Mouse (Mus musculus) liver, embryonic 13.5 days (tissue): ENCODE results near the gene Emp1. TPM values are rescaled to one million over a fixed set of nuclear protein-coding genes. Genes with fewer than 3 reads are reported as not detected.

ENCODE experiments used
- ATAC-seq: fragments of 200-750 bp; cut with Nextera tagmentation; 2 replicates; pipeline ENCODE4 v1.8.0; 2017; ENCODE audit warnings: low read depth, mild to moderate bottlenecking, moderate number of reproducible peaks, moderate library complexity
- DNase-seq: peaks from one replicate; pipeline ENCODE4 v3.0.0; 2022
- H3K27ac ChIP-seq: fragments of 300-500 bp; sonication (generic); 2 replicates; pipeline ENCODE4 v1.5.1; 2015; ENCODE audit warnings: moderate library complexity, mild to moderate bottlenecking, inconsistent platforms
- H3K27me3 ChIP-seq: fragments of 300-500 bp; sonication (generic); 2 replicates; pipeline ENCODE4 v1.6.1; 2015; ENCODE audit warnings: mild to moderate bottlenecking, inconsistent platforms
- H3K36me3 ChIP-seq: fragments of 300-500 bp; sonication (generic); 2 replicates; pipeline ENCODE4 v1.6.1; 2015; ENCODE audit warnings: mild to moderate bottlenecking, inconsistent platforms
- H3K4me1 ChIP-seq: fragments of 300-500 bp; sonication (generic); replicated peaks from 2 replicates; pipeline ENCODE4 v1.6.1; 2015; ENCODE audit warnings: inconsistent platforms
- H3K4me2 ChIP-seq: fragments of 300-500 bp; sonication (generic); 2 replicates; pipeline ENCODE4 v1.6.1; 2015; ENCODE audit warnings: inconsistent platforms, mild to moderate bottlenecking, moderate library complexity
- H3K4me3 ChIP-seq: fragments of 300-500 bp; sonication (generic); replicated peaks from 2 replicates; pipeline ENCODE4 v1.5.1; 2015; ENCODE audit warnings: mild to moderate bottlenecking, inconsistent platforms
- H3K9ac ChIP-seq: fragments of 300-500 bp; sonication (generic); 2 replicates; pipeline ENCODE4 v1.6.1; 2015; ENCODE audit warnings: mild to moderate bottlenecking, inconsistent platforms
- H3K9me3 ChIP-seq: fragments of 300-500 bp; sonication (generic); replicated peaks from 2 replicates; pipeline ENCODE4 v1.6.1; 2016; ENCODE audit warnings: inconsistent platforms
- WGBS: fragments of 180-500 bp; shearing (Covaris S2); methylation state at CpG from one replicate; pipeline ENCODE4 v1.1.7; 2015; ENCODE audit not compliant: insufficient replicate concordance; 5-methylcytosine and 5-hydroxymethylcytosine counted together
- polyA plus RNA-seq: library from polyadenylated mRNA; unstranded; fragments of >200 nt; fragmentation: Nextera tagmentation; extraction: Ambion mirVana; gene quantifications from 2 replicates; pipeline ENCODE4 v1.2.1, GENCODE M21; 2015

Emp1 gene
- polyA plus RNA-seq, 1 experiment from 2014 or later, result 1.7 TPM

- Histone ChIP-seq H3K27ac (no peak overlapping the region), H3K9ac (no peak overlapping the region), H3K9me3 (no peaks in the 10 kb centered on the region), H3K4me3 (no peak overlapping the region), H3K4me2 (no peak overlapping the region), H3K4me1 (peaks cover 11% of the 10 kb centered on the region; the same call in 1 of the 2 replicates), H3K36me3 (no peaks in the 10 kb centered on the region), H3K27me3 (no peaks in the 10 kb centered on the region)
- peak; percentile 35; the same call in 1 of the 2 replicates for ATAC-seq
- 62% methylated on average over 6 of the region's 6 CpGs for WGBS
- DNase-seq, result no peak
Measured at GRCm38 (mm10) chr6:135364891-135365301, 2.6 kb downstream of the Emp1 start.

GRCm38 (mm10) chr6:135365614-135366013 is 3.3 kb downstream of the Emp1 start:
- no peak for ATAC-seq
- no peak overlapping the region for H3K4me3 ChIP-seq
- no peaks in the 10 kb centered on the region for H3K27me3 ChIP-seq
- no peak overlapping the region for H3K4me2 ChIP-seq
- H3K9ac ChIP-seq, result no peak overlapping the region
- no peaks in the 10 kb centered on the region for H3K36me3 ChIP-seq
- no peaks in the 10 kb centered on the region for H3K9me3 ChIP-seq
- no peak overlapping the region for H3K27ac ChIP-seq
- peaks cover 11% of the 10 kb centered on the region; the same call in 1 of the 2 replicates for H3K4me1 ChIP-seq
- no peak for DNase-seq
- 46% methylated on average over 4 of the region's 4 CpGs for WGBS

- no peaks in the 10 kb centered on the region for H3K36me3 ChIP-seq
- no peak overlapping the region for H3K4me2 ChIP-seq
- ATAC-seq (no peak), DNase-seq (no peak)
- H3K27me3 ChIP-seq, result no peaks in the 10 kb centered on the region
- no peak overlapping the region for H3K9ac ChIP-seq
- H3K27ac ChIP-seq, result no peak overlapping the region
- H3K4me3 ChIP-seq, result no peak overlapping the region
- WGBS, result 55% methylated on average over 6 of the region's 6 CpGs
- peaks cover 7% of the 10 kb centered on the region; the same call in 1 of the 2 replicates for H3K4me1 ChIP-seq
- no peaks in the 10 kb centered on the region for H3K9me3 ChIP-seq
Measured at GRCm38 (mm10) chr6:135368230-135368629, 5.9 kb downstream of the Emp1 start.

- Histone ChIP-seq H3K27ac (no peak overlapping the region; the same call in 1 of the 2 replicates), H3K4me1 (peaks cover under 1% of the 10 kb centered on the region; the same call in 1 of the 2 replicates), H3K9ac (no peak overlapping the region), H3K36me3 (no peaks in the 10 kb centered on the region), H3K4me3 (no peak overlapping the region), H3K27me3 (no peaks in the 10 kb centered on the region), H3K4me2 (no peak overlapping the region), H3K9me3 (no peaks in the 10 kb centered on the region)
- no peak for ATAC-seq
- DNase-seq, result no peak
- 45% methylated on average over 5 of the region's 5 CpGs for WGBS
Measured at GRCm38 (mm10) chr6:135369551-135369968, 7.2 kb downstream of the Emp1 start.

- H3K4me1 ChIP-seq, result no peaks in the 10 kb centered on the region
- peaks cover 2% of the 10 kb centered on the region; the same call in 1 of the 2 replicates for H3K27me3 ChIP-seq
- no peak for ATAC-seq
- no peak for DNase-seq
- H3K27ac ChIP-seq, result no peak overlapping the region
- H3K4me3 ChIP-seq, result no peak overlapping the region
- H3K9me3 ChIP-seq, result no peaks in the 10 kb centered on the region
- no peak overlapping the region for H3K4me2 ChIP-seq
- WGBS, result 68% methylated on average over 6 of the region's 6 CpGs
- no peak overlapping the region for H3K9ac ChIP-seq
- H3K36me3 ChIP-seq, result no peaks in the 10 kb centered on the region
Measured at GRCm38 (mm10) chr6:135370954-135371353, 8.6 kb downstream of the Emp1 start.

- H3K4me1 ChIP-seq, result no peaks in the 10 kb centered on the region; the same call in 1 of the 2 replicates
- DNase-seq (no peak), ATAC-seq (no peak)
- no peak overlapping the region for H3K4me2 ChIP-seq
- H3K27ac ChIP-seq, result no peak overlapping the region
- H3K9ac ChIP-seq, result no peak overlapping the region
- H3K27me3 ChIP-seq, result peaks cover 7% of the 10 kb centered on the region; the same call in 1 of the 2 replicates
- H3K4me3 ChIP-seq, result no peak overlapping the region
- no peaks in the 10 kb centered on the region for H3K36me3 ChIP-seq
- 69% methylated on average over 8 of the region's 8 CpGs for WGBS
- H3K9me3 ChIP-seq, result no peaks in the 10 kb centered on the region
Measured at GRCm38 (mm10) chr6:135373357-135373756, 11.0 kb downstream of the Emp1 start.

- H3K9ac ChIP-seq, result no peak overlapping the region
- no peaks in the 10 kb centered on the region; the same call in 1 of the 2 replicates for H3K4me1 ChIP-seq
- peaks cover 7% of the 10 kb centered on the region; the same call in 1 of the 2 replicates for H3K27me3 ChIP-seq
- no peak overlapping the region for H3K4me2 ChIP-seq
- no peak overlapping the region for H3K4me3 ChIP-seq
- no peaks in the 10 kb centered on the region for H3K36me3 ChIP-seq
- no peak overlapping the region for H3K27ac ChIP-seq
- ATAC-seq (no peak), DNase-seq (no peak)
- H3K9me3 ChIP-seq, result no peaks in the 10 kb centered on the region
- 63% methylated on average over 5 of the region's 5 CpGs for WGBS
Measured at GRCm38 (mm10) chr6:135375818-135376217, 13.5 kb downstream of the Emp1 start.

- no peak overlapping the region for H3K4me3 ChIP-seq
- no peak overlapping the region for H3K27ac ChIP-seq
- no peaks in the 10 kb centered on the region; the same call in 1 of the 2 replicates for H3K4me1 ChIP-seq
- no peaks in the 10 kb centered on the region for H3K9me3 ChIP-seq
- 71% methylated on average over 7 of the region's 7 CpGs for WGBS
- H3K27me3 ChIP-seq, result peaks cover 7% of the 10 kb centered on the region; the same call in 1 of the 2 replicates
- no peaks in the 10 kb centered on the region for H3K36me3 ChIP-seq
- H3K4me2 ChIP-seq, result no peak overlapping the region
- H3K9ac ChIP-seq, result no peak overlapping the region
- ATAC-seq, result no peak
- no peak for DNase-seq
Measured at GRCm38 (mm10) chr6:135376248-135376647, 13.9 kb downstream of the Emp1 start.

- H3K9me3 ChIP-seq, result no peaks in the 10 kb centered on the region
- H3K27ac ChIP-seq, result no peak overlapping the region
- H3K4me1 ChIP-seq, result no peaks in the 10 kb centered on the region; the same call in 1 of the 2 replicates
- no peaks in the 10 kb centered on the region for H3K36me3 ChIP-seq
- no peak for ATAC-seq
- no peak overlapping the region for H3K4me3 ChIP-seq
- WGBS, result 18% methylated on average over 16 of the region's 16 CpGs
- DNase-seq, result no peak
- no peak overlapping the region for H3K9ac ChIP-seq
- H3K27me3 ChIP-seq, result peaks cover 7% of the 10 kb centered on the region; the same call in 1 of the 2 replicates
- H3K4me2 ChIP-seq, result peak overlapping the region; percentile 41
Measured at GRCm38 (mm10) chr6:135377583-135378319, 15.4 kb downstream of the Emp1 start.

GRCm38 (mm10) chr6:135383919-135384318 is 21.6 kb downstream of the Emp1 start:
- Histone ChIP-seq H3K4me3 (no peak overlapping the region), H3K27me3 (no peaks in the 10 kb centered on the region), H3K9me3 (no peaks in the 10 kb centered on the region), H3K4me1 (0 out of 2 replicates have a peak, but pooled peaks cover 5% of the 10 kb centered on the region), H3K4me2 (no peak overlapping the region), H3K36me3 (no peaks in the 10 kb centered on the region), H3K27ac (no peak overlapping the region), H3K9ac (no peak overlapping the region)
- DNase-seq (no peak), ATAC-seq (no peak)

GRCm38 (mm10) chr6:135385738-135386459 is 23.6 kb downstream of the Emp1 start:
- Histone ChIP-seq H3K27me3 (no peaks in the 10 kb centered on the region), H3K4me3 (no peak overlapping the region), H3K4me2 (no peak overlapping the region), H3K27ac (no peak overlapping the region), H3K9ac (no peak overlapping the region), H3K4me1 (peaks cover 16% of the 10 kb centered on the region; the same call in 1 of the 2 replicates), H3K9me3 (no peaks in the 10 kb centered on the region), H3K36me3 (no peaks in the 10 kb centered on the region)
- no peak for ATAC-seq
- 41% methylated on average over 8 of the region's 8 CpGs for WGBS
- no peak for DNase-seq
